Mouse (Mus musculus) layer of hippocampus, adult 11-12 months (tissue): ENCODE results near the gene Trim9.

Experiments used
- DNase-seq: peaks from one replicate; pipeline ENCODE4 v3.0.0; 2022; ENCODE audit warnings: low spot score

Gene Trim9

GRCm38 (mm10) chr12:70347202-70347841, at the start of gene Trim9:
TSS of gene Trim9 (minus strand) at chr12:70347614.
- peak; percentile 95 for DNase-seq

GRCm38 (mm10) chr12:70395061-70395460, 47.6 kb upstream of the Trim9 start:
- DNase-seq: no peak

- DNase-seq: no peak
These were observed 43.8 kb upstream of the Trim9 start for GRCm38 (mm10) chr12:70391236-70391635.

- DNase-seq: no peak
These were observed 27.6 kb upstream of the Trim9 start for GRCm38 (mm10) chr12:70374976-70375375.

- DNase-seq: no peak
These were observed 25.5 kb upstream of the Trim9 start for GRCm38 (mm10) chr12:70372874-70373273.

GRCm38 (mm10) chr12:70369348-70369747, 21.9 kb upstream of the Trim9 start:
- no peak for DNase-seq

- no peak for DNase-seq
These were observed 21.4 kb upstream of the Trim9 start for GRCm38 (mm10) chr12:70368820-70369219.

- peak; percentile 68 for DNase-seq
These were observed 20.2 kb upstream of the Trim9 start for GRCm38 (mm10) chr12:70367326-70368248.

- no peak for DNase-seq
These were observed 15.6 kb upstream of the Trim9 start for GRCm38 (mm10) chr12:70363016-70363415.

GRCm38 (mm10) chr12:70360276-70360675, 12.9 kb upstream of the Trim9 start:
- DNase-seq: no peak

GRCm38 (mm10) chr12:70359443-70359842, 12.0 kb upstream of the Trim9 start:
- peak; percentile 67 for DNase-seq

- DNase-seq: no peak
These were observed 7.5 kb upstream of the Trim9 start for GRCm38 (mm10) chr12:70354926-70355325.

- DNase-seq: no peak
These were observed 3.1 kb upstream of the Trim9 start for GRCm38 (mm10) chr12:70350490-70350889.

GRCm38 (mm10) chr12:70349788-70350187, 2.4 kb upstream of the Trim9 start:
- DNase-seq: no peak

- DNase-seq: no peak
These were observed 612 bp upstream of the Trim9 start for GRCm38 (mm10) chr12:70348026-70348425.

GRCm38 (mm10) chr12:70346139-70347026, 1.0 kb downstream of the Trim9 start:
- peak; percentile 76 for DNase-seq

- peak; percentile 66 for DNase-seq
These were observed 1.8 kb downstream of the Trim9 start for GRCm38 (mm10) chr12:70345531-70346138.

GRCm38 (mm10) chr12:70335176-70335575, 12.2 kb downstream of the Trim9 start:
- no peak for DNase-seq

GRCm38 (mm10) chr12:70333253-70333805, 14.1 kb downstream of the Trim9 start:
- no peak for DNase-seq

GRCm38 (mm10) chr12:70329059-70329458, 18.4 kb downstream of the Trim9 start:
- DNase-seq: no peak

- DNase-seq: no peak
These were observed 20.5 kb downstream of the Trim9 start for GRCm38 (mm10) chr12:70326956-70327355.
